Mouse (Mus musculus) right cerebral cortex, adult 18-20 months (tissue): ENCODE measurements at regions not wholly inside any gene's neighbourhood (a gene's known extent, or its start where the extent isn't known, plus 50 kb on each side); places are given as distances from the start of the nearest gene placed in this dataset.
A peak's percentile ranks its signal among the peaks of the same experiment; 100 is the strongest.

ENCODE experiments used
- DNase-seq: peaks from one replicate; pipeline ENCODE4 v3.0.0; 2022; ENCODE audit warnings: mixed read lengths

DNA sequence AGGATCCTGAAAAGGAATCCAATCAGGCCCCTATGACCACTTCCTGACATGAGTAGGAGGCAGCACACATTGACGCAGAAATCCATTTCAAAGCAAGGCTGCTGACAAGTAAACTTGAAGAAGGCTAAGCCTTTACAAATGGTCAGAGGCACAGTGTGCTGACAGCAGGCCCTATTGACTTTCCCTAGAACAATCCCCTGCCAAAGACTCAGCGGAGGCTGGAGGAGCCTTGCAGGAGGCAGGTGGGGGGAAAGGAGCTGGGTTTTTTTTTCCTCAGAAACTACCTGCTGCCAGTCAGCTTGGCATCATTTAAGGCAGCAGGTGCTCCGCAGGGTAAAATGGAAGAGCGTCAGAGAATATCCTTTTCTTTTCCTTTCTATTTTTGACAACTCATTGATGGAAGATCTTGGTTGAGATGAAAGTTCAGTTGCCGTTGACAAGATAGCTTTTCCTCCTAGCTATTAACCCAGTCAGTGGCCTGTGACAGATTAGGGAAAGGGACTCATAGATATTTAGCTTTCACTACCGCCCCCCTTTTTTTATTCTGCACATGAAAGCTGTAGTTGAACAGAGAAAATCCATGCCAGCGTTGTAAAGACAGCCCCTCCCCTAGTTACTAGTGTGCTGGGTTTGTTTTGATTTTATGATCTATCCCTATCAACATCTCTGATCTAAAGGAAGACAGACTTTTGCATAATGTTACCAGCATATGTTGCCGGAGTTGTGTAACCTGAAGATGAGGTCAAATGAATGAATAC, 210.6 kb downstream of the Csnka2ip start:
- no peak for DNase-seq

DNA sequence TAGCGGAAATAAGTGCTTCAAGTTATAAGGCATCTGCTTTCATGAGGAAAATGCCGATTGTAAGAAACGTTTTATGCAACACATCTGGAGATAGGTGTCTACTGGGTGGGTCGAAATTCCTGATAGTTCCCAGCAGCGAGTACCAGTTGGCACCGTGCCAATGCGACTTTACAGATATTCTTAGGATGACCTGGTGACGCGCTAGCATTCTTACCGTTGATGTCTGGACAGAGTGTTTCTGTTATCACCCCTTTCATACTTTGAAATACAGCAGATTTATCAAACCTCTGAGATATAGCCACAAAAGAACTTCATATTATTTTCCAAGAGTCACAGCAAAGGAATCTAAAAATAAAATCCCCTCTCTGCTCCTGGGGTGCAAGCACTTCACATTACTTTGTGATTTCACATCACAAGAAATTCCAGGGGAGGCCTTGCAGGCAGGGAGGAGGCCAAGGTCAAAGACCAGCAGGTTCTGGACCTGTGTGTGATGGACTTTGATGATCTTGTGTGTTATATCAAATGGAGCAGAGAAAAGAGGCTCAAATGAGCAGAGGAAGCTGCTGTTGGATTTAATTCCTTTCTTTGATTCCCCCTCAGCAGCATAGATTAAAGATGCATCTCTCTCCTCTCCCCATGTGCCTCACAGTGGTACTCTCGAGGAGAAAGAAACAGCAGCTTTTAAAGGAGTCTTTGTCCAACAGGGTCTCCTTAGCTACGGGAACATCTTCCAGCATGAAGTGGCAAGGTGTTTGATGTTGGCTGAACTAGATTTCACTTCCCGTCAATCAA, 233.4 kb downstream of the Csnka2ip start:
- DNase-seq, result no peak

DNA sequence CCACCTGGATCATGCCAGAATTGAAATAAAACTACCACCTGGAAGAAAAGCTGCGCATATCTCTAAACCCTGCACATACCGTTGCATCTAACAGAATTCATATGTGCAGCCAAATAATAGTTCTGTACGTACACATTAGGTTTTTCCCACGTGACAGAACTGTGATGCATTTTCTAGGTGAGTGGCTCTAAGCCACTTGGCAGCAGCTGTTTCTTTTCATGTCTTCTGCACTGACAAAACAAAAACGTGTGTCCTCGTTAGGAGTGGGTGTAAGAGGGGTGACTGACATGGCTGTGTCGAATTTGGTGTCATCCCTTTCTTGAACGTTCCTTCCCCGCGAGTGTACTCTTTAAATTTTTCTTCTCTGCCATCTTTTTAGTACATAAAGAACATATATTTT, 254.3 kb downstream of the Csnka2ip start:
- no peak for DNase-seq

DNA sequence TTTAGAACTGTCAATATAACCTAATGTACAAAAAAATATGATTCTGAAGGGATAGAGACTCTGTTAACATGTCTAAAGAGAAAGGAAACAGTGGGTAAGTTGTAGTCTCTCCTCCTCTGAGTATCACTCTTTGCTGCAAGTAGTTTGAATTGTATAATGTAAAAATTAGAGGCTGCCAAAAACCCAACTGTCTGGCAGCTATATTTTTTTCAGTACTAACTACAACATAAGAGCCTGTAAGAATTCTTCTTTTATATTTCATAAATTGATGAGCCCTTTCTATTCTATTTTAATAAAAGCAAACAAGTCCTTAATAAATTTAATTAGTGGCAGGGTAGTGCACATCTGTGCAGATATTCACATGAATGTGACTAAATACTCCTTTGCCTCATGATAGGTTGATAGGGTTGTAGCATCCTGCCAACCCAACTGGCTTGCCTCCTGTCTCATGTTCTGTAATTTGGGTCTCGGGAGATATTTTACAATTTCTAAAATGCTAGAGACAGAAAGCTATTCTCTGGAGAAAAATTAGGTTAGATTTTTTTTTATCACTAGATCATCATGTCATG, 269.2 kb downstream of the Csnka2ip start:
- DNase-seq, result no peak

DNA sequence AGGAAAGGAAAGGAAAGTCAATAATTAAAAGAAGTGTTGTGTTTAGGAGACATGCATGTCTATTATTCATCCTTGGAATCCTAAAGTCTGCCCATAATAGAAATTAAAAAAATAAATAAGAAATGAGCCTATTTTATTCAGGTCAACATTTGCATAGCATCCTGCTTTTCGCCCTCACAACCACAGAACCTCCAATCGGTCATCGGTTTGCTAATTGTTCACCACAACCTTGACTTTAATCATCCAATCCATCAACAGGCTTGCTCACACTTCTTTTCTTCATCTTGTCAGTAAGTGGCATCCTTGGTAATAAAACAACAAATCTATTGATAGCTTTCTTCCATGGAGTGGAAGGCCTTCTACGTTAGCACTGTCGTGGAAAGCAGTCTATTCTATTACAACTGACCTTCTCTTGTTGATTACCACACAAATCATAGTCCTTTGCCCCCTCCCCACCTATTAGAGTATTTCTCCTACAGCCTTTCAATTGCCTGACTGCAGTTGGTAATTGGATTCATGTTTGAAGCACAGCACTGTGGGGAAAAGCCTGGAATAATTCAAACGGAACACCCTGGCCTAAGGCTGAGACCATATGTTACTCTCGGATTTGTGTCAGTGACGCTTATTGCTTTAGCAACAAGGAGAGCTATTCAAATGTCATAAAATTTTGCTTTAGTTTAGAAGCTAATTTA, 269.9 kb downstream of the Csnka2ip start:
- DNase-seq, result peak; percentile 8

DNA sequence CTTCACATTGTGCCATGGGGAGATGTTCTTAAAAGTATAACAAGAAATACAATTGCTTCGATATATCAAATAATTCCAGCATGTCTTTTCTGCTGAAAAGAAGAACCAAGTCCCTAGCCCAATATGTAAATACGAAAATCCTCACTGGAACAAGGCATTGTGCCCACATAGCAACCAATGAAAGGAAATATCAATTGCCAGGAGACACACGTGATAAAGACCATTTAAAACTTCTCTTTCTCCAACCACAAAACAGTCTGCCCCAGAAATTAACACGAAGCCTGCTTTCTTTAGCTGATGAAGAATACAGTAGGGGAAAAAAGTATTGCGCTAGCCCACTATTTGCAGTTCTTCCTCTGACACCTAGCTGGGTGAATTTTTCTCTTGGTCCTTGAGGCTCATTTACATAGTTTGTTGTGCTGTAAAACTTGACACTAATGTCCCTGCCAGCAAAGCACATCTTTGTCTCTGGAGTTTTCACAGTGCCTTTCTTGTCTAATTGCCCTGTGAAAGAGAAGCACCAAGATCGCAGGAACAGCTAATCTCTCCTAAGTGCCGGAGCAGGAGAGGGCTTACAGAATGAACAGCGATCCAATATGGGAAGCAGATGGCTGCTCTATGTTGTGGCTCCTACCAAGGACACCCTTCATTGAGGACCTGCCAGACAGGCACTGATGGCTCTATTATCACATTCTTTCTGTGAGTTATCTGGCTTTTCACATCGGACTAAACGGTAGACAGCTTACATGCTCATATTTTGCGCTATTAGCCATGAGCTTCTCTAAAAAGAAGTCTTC, 272.7 kb downstream of the Csnka2ip start:
- DNase-seq, result no peak

DNA sequence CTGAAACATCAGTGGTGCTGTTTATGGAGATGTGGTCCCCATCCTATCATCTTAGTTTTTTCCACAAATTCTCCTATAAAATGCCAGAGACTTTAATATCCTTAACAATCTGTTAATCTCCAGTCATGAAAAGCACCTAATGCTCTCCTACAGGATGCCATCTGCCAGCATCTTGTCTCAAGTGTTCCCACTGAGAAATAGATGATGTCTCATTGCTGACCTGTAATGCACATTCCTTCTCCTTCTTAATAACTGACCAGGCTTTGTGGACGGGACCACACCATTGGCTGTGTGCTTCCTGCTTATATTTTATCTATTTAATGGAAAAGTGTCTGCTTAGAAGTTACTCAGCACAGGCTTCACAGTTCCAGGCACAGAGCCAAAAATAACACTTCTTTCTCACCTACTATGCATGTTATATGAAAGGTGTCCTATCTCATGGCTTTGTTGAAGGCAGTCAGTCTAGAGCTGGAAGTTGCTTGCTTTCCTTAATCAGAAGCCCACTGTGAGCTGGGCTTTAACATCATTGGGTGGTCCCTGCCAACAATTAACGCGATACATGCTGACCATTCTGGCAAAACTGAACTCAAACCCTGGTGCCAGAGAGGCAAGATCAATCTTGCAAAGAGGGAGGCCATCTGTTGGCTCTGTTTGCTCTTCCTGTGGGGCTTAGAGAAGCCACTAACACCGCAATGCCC, 283.3 kb downstream of the Csnka2ip start:
- no peak for DNase-seq

DNA sequence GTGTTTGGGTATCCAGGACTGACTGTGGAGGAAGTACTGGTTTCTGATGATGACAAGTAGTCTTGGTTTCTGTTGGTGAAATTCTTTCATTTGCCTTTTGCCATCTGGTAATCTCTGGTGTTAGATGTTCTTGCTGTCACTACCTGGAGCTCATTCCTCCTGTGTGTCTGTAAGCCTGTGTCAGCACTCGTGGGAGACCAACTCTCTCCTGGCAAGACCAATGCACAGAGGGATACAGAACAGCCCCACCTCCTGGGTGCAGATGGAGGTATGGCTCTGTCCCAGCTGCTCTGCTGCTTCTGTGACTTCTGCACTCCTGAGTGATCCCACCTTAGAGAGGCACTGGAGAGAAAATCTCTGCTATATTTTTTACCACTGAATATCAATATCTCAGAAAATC, 285.4 kb downstream of the Csnka2ip start:
- no peak for DNase-seq

DNA sequence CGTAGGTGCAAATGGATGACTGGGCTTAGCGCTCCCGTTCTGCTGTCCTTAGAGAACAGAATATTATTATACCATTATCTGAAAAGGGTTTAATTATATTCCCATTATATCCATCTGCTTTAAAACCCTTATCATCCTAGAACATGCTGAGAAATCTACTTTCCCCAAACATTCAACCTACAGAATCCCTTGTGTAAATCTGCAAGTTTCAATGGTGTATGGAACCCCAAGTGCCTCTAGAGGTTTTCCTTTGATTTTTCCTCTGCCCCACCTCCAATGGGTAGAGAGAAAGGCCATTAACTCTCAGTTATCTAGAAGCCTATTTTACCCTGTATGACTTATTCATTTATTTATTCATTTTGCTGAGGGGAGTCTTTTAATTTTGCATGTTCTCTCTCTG, 308.7 kb downstream of the Csnka2ip start:
- DNase-seq, result no peak

DNA sequence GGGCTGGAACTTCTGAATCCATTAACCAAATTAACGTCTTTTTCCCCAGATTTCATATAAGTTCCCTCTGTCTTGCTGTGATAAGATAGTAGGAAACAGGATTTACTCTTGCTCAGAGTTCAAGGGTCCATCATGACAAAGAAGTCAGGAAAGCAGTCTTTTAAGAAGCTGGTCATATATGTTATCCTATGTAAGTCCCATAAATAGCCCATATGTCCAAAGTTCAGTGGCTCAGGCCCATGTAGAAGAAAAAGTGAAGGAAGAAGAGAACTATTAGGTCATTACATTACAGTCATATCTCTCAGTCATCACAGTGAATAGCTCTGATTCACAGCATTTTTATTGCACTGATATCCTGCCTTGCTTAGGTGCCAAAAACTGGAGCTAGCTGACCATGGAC, 316.9 kb downstream of the Csnka2ip start:
- no peak for DNase-seq

DNA sequence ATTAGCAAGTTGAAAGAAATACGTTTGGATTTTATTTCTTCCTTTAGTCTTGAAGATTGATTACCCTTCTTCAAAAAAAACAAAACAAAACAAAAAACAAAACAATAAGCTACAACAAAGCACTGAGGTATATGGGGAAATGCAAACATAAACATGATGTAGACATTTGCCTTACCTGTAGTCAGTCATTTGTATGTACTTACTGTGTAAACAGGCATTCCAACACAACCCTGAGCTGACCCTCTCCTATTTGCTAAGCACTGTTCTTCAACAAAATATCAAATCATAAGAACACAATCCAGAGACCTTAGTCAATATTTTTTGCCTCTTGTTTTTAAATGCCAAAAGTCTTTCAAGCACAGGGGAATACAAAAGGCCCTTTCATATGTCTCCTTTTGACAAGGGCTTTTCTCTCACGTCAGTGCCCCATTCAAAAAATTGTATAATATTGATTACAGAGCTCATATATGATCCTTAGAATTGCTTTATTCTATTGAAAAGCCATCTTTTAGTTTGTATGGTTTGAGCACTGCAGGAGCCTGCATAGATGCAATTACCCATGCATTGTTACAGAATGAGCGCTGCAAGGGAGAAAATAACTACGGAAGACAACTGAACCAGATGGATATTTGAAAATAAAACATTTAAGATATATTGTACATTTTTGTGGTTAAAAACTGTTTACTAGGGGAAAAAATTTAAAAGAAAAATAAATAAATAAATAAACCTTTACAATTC, 326.2 kb downstream of the Csnka2ip start:
- no peak for DNase-seq

DNA sequence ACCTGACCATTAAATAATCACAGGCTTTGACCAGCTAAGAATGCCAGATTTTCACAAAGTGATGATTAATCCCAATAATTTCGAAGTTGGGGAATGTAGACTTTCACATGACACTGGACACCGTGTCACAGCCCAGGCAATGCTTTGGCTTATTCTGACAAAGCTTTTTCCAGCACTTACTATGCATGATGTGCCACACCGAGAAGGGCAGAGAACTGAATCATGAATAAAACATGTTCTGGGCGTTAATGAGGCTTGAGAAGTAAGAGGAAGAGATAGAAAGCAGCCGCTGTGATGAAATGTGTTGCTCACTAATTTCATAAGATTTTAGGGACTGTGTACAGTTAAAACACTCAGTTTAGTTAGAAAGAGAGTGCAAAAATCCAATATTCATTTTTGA, 326.8 kb downstream of the Csnka2ip start:
- DNase-seq, result no peak

DNA sequence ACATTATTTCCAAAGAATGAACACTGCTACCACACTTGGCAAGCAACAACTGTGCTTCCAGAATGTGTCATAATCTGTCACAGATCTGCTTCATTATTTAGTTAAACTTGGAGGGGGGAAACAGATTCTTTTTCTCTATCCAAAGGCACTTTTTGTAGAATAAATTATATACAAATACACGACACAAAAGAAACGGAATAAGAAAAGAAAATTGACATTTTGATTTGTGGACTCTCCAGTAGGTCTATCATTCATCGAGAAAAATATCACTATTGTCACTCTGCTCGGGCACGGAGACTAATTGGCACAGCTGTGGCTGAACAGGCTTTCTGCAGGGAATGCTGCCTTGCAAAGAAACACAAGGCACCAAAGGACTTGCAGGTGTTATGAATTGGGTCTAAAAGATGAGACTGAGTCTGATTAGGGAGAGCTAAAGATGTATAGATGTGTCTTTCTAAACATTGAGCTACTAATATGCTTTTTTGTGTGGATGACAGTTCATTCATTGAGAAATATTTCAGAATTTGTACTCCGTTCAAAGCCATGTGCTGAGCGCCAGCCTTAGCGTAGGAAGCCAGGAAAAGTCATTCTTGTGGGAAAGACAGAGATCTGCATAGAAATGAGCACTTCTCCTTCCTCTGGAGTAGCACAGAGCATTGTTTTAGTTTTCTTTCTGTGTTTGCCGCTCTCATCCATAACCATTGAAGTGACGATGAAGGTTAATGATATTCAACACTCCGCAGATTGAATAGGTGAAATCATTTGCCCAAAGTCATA, 337.1 kb downstream of the Csnka2ip start:
- DNase-seq, result peak; percentile 4

DNA sequence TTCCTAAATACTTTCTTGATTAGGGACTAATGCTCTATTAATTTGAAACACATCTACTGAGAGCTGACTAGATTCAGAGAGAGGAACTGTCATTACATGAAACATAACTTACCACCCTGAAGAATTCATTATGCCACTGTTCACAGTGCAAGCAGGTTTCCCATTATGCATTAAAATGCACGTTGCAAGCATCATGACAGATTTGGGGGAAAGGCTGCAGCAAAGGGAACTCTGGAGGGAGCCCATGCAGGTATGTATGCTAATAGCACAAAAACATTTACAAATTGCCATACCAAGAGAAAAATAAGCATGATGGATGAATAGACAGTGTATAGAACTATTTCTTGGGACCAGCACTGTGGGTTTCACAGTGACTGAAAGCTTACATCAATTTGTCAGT, 351.1 kb downstream of the Csnka2ip start:
- no peak for DNase-seq

DNA sequence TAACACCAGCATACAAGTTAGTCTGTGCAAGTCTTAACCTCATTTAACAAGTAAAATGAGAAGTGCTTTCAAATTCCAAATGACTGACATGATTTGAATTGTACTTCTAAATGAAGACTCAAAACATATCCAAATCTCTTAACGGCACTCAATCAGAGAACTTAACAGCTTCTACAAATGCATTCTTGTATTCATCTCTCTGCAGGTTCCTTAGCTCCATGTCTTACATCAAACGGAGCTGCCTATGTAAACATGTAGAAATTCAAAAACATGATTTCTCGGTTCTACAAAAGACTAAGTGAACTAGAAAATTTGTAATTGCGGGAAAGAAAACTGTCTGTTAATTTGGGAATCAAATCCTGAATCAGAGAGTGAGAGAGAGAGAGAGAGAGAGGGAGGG, 353.5 kb downstream of the Csnka2ip start:
- DNase-seq, result no peak

DNA sequence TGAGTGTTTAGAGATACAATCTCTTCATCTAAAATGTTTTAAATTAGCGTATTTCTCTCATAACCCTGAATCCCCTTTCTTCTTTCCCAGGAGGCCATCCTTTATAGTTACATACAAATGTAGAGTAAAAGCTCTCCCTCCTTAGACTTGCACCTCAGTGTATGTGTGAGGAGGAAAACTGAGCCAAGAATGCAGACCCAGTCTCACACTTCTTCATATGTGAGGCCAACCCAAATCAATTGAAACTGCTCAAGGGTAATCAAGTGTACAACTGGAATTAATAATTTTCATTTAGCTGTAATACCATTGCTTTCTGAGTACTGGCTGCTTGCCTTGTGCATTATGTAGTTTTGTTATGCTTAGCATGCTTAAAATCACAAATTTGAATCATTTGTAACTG, 356.3 kb downstream of the Csnka2ip start:
- no peak for DNase-seq

DNA sequence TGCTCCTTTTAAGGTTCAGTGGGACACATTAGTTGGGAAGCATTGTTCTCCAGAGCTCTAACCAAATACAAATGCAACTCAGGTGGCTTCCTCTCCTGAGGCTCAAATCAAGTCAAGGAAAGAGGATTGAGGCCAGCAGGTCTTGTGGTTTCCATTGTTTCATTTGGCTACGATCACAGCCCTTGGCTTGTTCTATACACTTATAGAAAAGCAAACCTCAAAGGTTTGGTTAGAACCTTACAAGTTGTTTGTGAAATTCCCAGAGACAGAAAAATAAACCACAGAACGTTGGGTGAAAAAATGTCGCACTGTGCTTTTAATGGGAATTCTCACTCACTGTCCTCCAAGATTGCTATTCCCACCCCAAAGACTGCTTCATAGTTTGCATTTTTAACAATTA, 360.4 kb upstream of the Epha3 start:
- no peak for DNase-seq

DNA sequence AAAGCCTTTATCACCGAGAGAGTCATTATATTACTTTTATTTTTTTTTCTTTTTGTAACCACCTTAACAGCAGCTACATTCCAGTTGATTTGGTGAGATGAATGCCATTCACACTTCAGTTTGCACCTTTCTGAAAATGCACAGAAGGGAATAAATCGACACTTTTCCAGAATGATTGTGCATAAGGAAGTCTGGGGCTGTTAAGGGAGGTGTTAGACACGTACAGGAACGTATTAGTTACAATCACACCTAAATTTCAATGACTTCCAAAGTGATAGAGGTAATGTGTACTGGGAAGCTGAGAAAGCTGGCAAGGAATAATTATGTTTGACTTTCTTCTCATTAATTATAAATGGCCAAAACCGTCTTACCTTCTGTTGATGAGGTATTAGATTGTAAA, 352.7 kb upstream of the Epha3 start:
- DNase-seq, result no peak

DNA sequence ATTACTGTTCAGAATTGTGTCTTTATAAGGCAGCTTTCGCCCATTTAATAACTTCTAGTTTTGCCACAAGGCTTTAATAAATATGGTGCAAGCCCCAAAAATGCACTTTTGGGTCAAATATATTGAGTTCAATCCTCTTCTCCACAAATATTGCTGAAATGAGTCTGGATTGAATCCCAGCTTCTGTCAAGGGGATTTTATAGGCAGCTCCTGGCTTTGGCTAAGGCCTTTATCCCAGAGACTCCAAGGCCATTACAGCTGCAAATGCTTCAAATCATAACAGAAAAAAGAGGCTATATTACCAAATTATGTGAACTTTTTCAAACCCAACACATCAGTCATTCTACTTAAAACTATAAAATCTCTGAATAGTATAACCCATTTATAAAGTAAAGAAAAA, 347.9 kb upstream of the Epha3 start:
- no peak for DNase-seq

DNA sequence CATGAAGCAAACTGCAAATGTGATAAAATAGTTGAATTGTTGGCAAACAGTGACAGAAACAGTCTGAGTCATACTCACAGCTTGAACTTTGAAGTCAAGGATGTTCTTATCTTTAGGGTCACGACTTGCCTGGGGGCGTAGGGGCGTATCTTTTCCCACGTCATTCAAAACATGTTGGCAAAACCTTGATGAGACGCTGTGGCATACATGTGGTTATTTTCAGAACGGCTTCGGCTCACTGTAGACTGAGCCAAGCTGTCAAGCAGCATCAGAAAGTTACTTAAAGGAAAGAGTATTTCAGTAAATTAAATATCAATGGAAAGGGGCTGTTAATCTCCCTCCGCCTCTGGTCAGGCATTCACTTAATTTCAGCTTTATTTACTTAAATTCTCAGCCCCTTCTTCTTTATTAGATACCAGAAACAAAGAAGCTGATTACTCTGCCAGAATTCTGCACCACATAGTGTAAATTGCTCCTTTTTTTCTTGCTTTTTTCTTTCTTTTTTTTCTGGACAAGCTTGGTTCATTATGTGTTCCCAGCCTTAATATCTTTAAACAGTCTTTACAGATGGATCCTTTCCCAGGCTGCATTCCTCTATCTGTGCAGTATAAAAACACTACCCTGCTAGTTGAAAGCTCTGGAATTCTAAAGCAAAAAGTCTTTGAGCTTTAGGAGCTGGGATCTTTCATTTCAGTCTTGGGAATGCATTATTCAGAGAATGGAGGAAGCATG, 302.9 kb upstream of the Epha3 start:
- no peak for DNase-seq
